Mouse (Mus musculus) urinary bladder, postnatal 10 days (tissue): ENCODE measurements around the gene Sec61a1.

Experiments
- DNase-seq: peaks from one replicate; pipeline ENCODE4 v3.0.0; 2022; ENCODE audit warnings: low spot score

The Sec61a1 gene

DNA sequence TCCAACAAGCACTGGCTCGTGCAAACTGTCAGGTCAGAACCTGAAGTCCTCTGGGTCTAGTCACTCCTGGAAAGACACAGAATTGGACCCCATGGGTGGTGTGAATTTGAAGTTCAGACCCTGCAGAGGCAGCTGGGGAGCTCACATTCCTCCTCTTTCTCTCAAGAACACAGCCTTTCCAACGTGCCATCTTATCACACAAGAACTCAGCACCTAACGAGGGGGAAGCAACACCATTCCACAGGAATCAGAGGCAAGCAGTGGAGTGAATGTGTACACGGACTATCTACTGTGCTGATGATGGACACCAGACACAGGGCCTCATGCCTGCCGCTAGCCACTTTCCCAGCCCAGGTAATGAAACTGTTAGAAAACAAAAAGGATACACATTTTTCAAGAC is 2.0 kb downstream of the Sec61a1 start:
- DNase-seq: no peak

- DNase-seq: no peak
Observed at GRCm38 (mm10) chr6:88515971-88516370, 2.7 kb downstream of the Sec61a1 start.

- DNase-seq: no peak
Observed at GRCm38 (mm10) chr6:88514546-88514945, 4.2 kb downstream of the Sec61a1 start.

DNA sequence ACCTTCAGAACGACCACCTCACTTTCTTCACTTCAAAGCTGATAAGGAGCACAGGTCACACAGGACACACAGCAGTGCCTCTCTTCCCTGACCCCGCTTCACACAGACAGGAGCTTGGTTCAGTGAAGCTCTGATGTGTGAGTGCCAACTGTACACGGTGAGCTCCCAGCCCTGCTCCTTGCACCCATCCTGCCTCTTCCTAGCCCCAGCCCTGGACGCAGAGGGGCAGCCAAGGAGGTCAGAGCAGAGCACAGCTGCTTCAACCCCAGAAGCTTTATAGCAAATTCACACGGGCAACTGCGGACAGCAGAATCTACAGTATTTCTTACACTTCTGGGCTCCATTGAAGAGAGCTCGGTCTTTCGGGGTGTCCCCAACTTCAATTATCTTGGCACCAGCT is 4.7 kb downstream of the Sec61a1 start:
- DNase-seq: no peak

DNA sequence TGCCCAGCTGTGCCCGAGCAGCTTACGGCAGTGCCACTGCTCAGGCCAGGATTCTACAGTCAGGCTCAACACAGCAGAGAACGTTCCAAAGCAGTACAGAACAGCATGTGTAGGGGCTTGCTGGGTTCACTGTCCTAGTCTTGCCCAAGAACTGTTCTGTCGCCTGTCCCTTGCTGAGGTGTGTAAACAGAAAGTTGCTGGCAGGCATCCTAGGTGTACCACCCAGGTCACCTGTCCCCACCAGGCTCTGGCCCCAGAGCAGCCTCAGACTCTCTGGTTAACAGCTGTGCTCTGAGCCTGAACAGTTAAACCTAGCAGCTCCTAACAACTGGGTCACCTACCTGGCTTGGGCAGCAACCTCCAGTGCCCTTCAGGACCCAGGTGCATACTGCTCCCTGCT is 15.7 kb downstream of the Sec61a1 start:
- no peak for DNase-seq

DNA sequence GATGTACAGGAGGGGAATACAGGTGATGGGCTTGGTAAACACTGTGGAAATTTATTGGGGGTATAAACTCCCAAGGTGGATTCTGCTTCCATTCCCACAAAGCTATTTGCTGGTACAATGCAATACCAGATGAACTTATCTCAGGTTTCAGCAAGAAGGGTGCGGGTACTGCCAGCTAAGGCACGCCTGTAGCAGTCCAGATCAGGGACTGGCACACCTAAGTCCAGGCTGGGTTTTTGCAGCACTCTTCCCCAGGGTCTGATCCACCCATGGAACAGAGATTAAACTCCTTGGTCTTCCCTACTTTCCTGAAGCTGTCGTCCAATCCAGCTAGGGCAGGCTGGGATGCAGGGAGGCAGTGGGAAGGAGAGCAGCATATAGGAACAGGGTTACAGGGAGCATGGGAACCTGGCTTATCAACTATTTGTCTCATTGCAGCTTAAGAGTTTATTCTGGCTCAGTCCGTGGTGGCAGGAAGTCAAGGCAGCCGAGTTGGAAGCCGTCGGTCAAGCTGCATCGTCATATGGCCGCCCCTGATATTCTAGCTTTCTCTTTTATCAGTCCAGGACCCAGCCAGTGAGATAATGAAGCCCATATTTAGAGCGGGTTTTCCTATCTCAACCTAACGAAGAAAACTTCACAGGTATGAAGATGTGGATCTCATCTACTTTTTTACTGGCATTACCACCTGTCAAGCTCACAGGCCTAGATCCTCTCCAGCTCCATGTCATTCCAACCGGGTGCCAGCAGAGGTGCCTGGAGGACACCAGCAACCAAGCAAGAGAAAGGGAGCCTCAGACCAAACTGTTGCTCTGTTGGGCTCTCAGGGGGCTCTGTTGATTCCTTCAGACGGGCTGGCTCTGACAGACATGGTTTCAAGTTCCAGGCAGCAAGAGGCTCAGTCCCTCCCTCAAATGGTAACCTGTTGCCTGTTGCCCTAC is 16.4 kb downstream of the Sec61a1 start:
- no peak for DNase-seq

DNA sequence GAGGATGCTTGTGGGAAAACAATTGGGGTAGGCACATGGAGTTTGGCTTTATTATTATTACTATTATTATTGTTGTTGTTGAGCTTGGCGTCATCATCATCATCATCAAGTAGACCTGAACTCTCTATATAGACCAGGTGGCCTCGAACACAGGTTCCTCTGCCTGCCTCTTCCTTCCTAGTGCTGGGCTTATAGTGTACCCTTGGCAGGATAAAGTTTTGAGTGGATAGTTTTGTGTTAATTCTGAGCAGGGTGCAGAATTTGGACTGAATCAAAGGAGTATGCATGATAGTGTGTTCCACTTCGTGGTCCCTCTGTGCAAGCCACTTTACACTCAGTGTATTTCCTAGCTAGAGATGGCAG is 18.3 kb downstream of the Sec61a1 start:
- no peak for DNase-seq

GRCm38 (mm10) chr6:88499481-88500404 is 19.0 kb downstream of the Sec61a1 start:
- DNase-seq: no peak

- DNase-seq: no peak
Observed at GRCm38 (mm10) chr6:88493712-88494111, 25.0 kb downstream of the Sec61a1 start.

DNA sequence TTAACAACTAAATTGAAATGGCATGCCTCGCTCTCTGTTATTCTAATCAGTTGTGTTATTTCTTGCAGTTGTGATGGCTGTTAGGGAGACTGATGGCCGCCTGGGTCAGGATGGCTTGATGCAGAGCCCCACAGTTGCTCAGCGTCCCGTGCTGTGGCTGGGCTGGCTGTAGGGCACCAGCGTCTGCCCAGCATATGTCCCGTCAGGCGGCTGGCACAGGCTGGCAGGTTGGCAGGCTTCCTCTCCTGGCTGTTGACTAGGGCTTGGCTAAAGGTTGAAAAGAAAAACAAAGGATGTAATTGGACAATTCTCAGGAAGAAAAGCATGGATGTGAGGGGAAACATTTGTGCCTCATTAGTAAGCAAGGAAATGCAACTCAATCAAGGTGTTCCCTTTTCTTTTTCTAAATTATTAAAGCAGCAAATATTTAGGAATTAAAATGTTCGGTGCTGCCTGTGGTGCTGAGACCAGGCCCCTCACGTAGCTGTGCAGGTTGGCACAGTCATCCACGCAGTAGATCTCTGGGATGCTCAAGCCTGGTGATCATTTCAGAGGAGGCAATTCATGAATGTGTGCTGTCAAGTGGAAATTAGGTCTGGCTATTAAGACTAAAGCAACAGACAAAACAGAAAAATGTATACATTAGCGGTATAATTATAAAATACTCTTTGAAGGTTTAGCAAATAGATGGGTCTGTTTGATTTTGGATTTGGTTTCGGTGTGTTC is 27.9 kb downstream of the Sec61a1 start:
- no peak for DNase-seq

GRCm38 (mm10) chr6:88489834-88490233 is 28.9 kb downstream of the Sec61a1 start:
- DNase-seq: no peak

- no peak for DNase-seq
Observed at GRCm38 (mm10) chr6:88489026-88489425, 29.7 kb downstream of the Sec61a1 start.

- no peak for DNase-seq
Observed at GRCm38 (mm10) chr6:88486893-88487292, 31.8 kb downstream of the Sec61a1 start.

DNA sequence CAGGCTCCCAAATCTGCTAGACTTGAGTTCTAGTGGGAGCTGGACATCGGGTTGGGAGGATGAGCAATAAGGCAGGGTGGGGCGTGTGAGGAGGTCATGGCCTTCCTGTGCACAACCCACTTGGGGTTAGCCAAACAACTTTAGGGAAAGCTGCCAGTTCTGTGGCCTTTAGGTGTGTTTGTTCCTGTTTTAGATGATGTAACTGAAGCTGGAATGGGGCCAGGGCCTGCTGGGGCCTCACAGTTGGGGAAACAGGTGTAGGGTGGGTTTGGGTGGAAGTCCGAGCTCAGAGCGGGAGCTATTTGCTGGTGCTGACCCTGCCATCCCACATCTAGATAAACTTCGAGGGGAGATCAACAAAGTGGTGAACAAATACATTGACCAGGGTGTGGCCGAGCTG is 33.3 kb downstream of the Sec61a1 start:
- no peak for DNase-seq

- DNase-seq: no peak
Observed at GRCm38 (mm10) chr6:88483913-88484312, 34.8 kb downstream of the Sec61a1 start.

DNA sequence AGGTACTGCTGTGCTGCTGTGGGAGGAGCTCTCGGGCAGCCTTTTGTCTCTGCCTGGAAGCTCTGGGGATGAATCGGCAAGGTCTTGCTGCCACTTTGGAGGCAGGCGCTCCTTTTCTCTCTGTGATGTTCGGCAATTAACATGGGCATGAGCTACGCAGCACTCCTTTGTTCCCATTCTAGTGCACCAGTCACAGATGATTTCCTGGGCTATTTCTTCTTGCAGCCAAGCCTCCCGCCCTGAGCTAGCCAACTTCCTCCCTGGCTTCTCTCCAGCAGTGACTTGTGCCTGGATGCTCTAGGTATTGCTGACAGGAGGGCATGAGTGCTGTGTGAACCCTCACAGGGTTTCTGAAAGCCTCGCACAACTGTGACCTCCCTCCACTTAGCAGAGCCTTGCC is 35.6 kb downstream of the Sec61a1 start:
- DNase-seq: no peak

GRCm38 (mm10) chr6:88480421-88480820 is 38.3 kb downstream of the Sec61a1 start:
- no peak for DNase-seq

DNA sequence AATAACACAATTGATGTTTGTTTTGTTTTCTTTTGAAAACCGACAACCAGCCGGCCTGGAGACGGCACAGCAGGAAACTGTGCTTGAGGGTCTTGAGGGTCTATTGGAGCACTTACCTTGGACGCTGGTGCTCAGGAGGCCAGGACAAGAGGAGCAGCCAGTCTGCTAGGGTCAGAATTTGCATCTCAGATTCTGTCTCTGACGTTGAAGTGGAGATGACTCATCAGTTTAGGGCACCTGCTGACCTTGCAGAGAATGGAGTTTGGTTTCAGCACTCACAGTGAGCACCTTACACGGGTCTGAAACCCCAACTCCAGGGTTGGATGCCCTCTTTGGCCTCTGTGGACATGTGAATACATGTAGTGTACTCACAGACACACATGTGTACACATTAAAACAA is 48.8 kb downstream of the Sec61a1 start:
- DNase-seq: no peak

DNA sequence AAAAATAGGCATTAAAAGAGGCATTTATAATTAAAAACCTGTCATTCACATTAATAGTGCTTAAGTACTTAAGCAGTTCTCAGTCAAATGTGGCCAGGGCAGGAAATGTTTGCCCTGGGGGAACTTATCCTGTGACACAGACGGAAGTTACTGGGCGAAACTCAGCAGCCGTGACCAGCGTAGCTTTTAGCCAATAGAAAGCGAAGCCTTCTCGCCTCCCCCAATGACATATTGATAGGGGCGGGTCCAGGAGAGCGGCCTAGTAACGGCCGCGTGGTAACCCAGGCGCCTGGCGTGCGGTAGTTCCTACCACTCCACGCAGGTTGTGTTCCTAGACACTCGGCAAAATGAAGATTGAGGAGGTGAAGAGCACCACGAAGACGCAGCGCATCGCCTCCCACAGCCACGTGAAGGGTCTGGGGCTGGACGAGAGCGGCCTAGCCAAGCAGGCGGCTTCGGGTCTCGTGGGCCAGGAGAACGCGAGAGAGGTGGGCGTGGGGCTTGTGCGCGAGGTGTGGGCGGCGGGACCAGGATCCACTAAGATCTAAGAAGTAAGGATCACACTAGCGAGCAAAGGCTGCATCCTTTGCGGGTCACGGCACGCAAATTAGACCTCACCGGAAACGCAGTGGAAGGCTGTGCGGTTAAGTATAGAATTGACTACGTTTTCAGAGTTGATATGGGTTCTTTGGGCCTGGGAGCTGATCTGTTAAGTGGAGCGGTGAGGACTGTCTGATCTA is 53.4 kb downstream of the Sec61a1 start, which contains the start of gene Ruvbl1:
Gene Ruvbl1, plus strand, starts transcription at position 229 of the 740 bp plus-strand sequence.
- peak; percentile 70 for DNase-seq

DNA sequence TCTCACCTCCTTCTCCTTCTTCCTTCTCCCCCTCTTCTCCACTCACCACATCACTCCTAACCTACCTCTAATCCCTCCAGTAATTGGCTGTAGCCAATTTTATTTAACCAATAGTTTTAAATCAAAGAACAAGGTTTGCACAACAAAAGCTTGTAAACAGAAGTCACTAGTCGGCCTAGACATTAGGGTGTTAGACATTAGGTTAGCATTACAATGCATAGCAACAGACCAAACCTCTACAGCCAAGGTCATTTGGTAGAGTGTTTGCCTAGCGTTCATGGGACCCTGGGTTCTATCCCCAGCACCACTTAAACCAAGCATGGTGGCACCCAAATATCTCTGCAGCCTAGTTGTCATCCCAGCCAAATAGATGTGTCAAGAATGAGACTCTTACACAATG is 64.2 kb downstream of the Sec61a1 start:
- DNase-seq: no peak
